Mouse (Mus musculus): ENCODE data around the gene Olfr1153. TPM values are rescaled to one million over a fixed set of nuclear protein-coding genes. Genes with fewer than 3 reads are reported as not detected.

The Olfr1153 gene
- total RNA-seq (2017): not detected in 3 replicates

GRCm38 (mm10) chr2:87894662-87895061 lies at the start of gene Olfr1153:
TSS of gene Olfr1153 (plus strand) at chr2:87894962.
- no peak for ATAC-seq (replicated peaks; ENCODE audit: insufficient number of reproducible peaks, low FRiP score, low TSS enrichment, poor library complexity, severe bottlenecking)

- ATAC-seq (replicated peaks; ENCODE audit: insufficient number of reproducible peaks, low FRiP score, low TSS enrichment, poor library complexity, severe bottlenecking): no peak
These were observed 39.2 kb upstream of the Olfr1153 start, which contains the start of gene Olfr1151 for GRCm38 (mm10) chr2:87855562-87855961. TSS of gene Olfr1151 (plus strand) at chr2:87855862.

- no peak for ATAC-seq (replicated peaks; ENCODE audit: insufficient number of reproducible peaks, low FRiP score, low TSS enrichment, poor library complexity, severe bottlenecking)
These were observed 28.6 kb upstream of the Olfr1153 start, which contains the start of gene Olfr1152 for GRCm38 (mm10) chr2:87866192-87866591. TSS of gene Olfr1152 (plus strand) at chr2:87866492.

GRCm38 (mm10) chr2:87905066-87905465 lies 10.3 kb downstream of the Olfr1153 start, which contains the start of gene Olfr1154:
TSS of gene Olfr1154 (minus strand) at chr2:87905166.
- no peak for ATAC-seq (replicated peaks; ENCODE audit: insufficient number of reproducible peaks, low FRiP score, low TSS enrichment, poor library complexity, severe bottlenecking)

- ATAC-seq (replicated peaks; ENCODE audit: insufficient number of reproducible peaks, low FRiP score, low TSS enrichment, poor library complexity, severe bottlenecking): no peak
These were observed 50.3 kb downstream of the Olfr1153 start, which contains the start of gene Olfr1155 for GRCm38 (mm10) chr2:87945037-87945436. TSS of gene Olfr1155 (minus strand) at chr2:87945137.

Other genes with a start within 250 kb of the Olfr1153 start
- gene Olfr1133, start 247.6 kb upstream of the Olfr1153 start, total RNA-seq (2017): not detected in 3 replicates
- gene Olfr1134, start 236.5 kb upstream of the Olfr1153 start, total RNA-seq (2017): not detected in 3 replicates
- not detected in 3 replicates for gene Olfr1135, start 221.3 kb upstream of the Olfr1153 start, total RNA-seq (2017)
- not detected in 3 replicates for gene Olfr1136, start 201.0 kb upstream of the Olfr1153 start, total RNA-seq (2017)
- gene Olfr1137, start 181.8 kb upstream of the Olfr1153 start, total RNA-seq (2017): not detected in 3 replicates
- not detected in 3 replicates for gene Olfr1138, start 155.0 kb upstream of the Olfr1153 start, total RNA-seq (2017)
- not detected in 3 replicates for gene Olfr1140, start 151.2 kb upstream of the Olfr1153 start, total RNA-seq (2017)
- not detected in 3 replicates for gene Olfr1141, start 141.0 kb upstream of the Olfr1153 start, total RNA-seq (2017)
- 1.2 TPM in 1 of 3 replicates, not detected in the others for gene Olfr152, start 115.5 kb upstream of the Olfr1153 start, total RNA-seq (2017)
- not detected in 3 replicates for gene Olfr1143, start 94.4 kb upstream of the Olfr1153 start, total RNA-seq (2017)
- gene Olfr1145, start 85.1 kb upstream of the Olfr1153 start, total RNA-seq (2017): not detected in 3 replicates
- not detected in 3 replicates for gene Olfr1148, start 64.4 kb upstream of the Olfr1153 start, total RNA-seq (2017)
- gene Olfr1150-ps1, start 51.0 kb upstream of the Olfr1153 start, total RNA-seq (2017): not detected in 3 replicates
- not detected in 3 replicates for gene Olfr1151, start 39.1 kb upstream of the Olfr1153 start, total RNA-seq (2017)
- gene Olfr1152, start 28.5 kb upstream of the Olfr1153 start, total RNA-seq (2017): not detected in 3 replicates
- not detected in 3 replicates for gene Olfr1154, start 10.2 kb downstream of the Olfr1153 start, total RNA-seq (2017)
- not detected in 3 replicates for gene Olfr1155, start 50.2 kb downstream of the Olfr1153 start, total RNA-seq (2017)
- not detected in 3 replicates for gene Olfr1156, start 58.1 kb downstream of the Olfr1153 start, total RNA-seq (2017)
- gene Olfr1157, start 73.3 kb downstream of the Olfr1153 start, total RNA-seq (2017): not detected in 3 replicates
- gene Olfr74, start 79.7 kb downstream of the Olfr1153 start, total RNA-seq (2017): not detected in 3 replicates
- gene Olfr1158, start 95.2 kb downstream of the Olfr1153 start, total RNA-seq (2017): not detected in 3 replicates
- 0.32 TPM in 1 of 3 replicates, not detected in the others for gene Olfr1160, start 113.3 kb downstream of the Olfr1153 start, total RNA-seq (2017)
- gene Olfr1161, start 127.8 kb downstream of the Olfr1153 start, total RNA-seq (2017): not detected in 3 replicates
- not detected in 3 replicates for gene Olfr73, start 142.7 kb downstream of the Olfr1153 start, total RNA-seq (2017)
- not detected in 3 replicates for gene Olfr1162, start 156.2 kb downstream of the Olfr1153 start, total RNA-seq (2017)
- not detected in 3 replicates for gene Olfr1163, start 176.9 kb downstream of the Olfr1153 start, total RNA-seq (2017)
- not detected in 3 replicates for gene Olfr1164, start 199.0 kb downstream of the Olfr1153 start, total RNA-seq (2017)
- gene Olfr1166, start 233.3 kb downstream of the Olfr1153 start, total RNA-seq (2017): not detected in 3 replicates

Data from monocyte, adult 5-6 weeks (primary cell).